Mouse (Mus musculus) E14TG2a.4 (cell line): ENCODE results near the gene Sdsl.

Experiments used
- CTCF ChIP-seq: conservative IDR thresholded peaks from 2 replicates; pipeline ENCODE4 v1.5.1; 2014; ENCODE audit warnings: low read length
- NANOG ChIP-seq: IDR thresholded peaks from 2 replicates; pipeline ENCODE4 v1.6.1; 2014; ENCODE audit warnings: borderline replicate concordance, low read length, mixed read lengths
- POU5F1 ChIP-seq: IDR thresholded peaks from 2 replicates; pipeline ENCODE4 v1.6.1; 2014; ENCODE audit warnings: low read length, borderline replicate concordance

DNA sequence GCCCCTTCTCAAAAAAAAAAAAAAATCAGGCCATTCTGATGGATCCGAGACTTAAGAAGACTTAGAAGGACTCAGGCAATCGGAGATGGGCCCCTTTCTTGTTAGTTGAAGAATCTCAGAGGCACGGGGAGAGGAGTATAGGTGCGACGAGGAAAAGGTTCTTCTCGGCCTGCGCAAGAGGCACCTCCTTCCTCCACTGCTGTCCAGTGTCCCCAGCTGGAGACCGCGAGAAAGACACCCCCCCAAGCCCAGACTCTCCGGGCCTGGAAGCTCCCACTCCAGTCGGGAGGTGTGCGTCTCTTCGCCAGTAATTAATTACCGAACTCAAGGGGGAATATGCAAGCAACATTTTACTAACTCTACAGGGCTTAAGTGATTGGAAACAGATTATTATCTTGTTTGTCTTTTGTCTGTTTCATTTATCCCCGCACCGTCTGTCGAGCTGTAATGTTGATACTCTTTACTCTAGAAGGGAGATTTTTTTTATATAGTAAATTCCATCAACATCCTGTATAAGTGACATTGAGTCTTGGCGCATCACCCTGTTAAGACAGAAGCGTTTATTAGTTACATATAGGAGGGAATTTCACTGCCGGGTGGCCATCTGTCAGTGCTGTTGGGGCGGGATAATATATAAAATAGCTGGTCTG is 44.3 kb downstream of the Sdsl start:
- TF ChIP-seq CTCF (no peak), POU5F1 (no peak), NANOG (no peak)
